In the genomic region with DNA sequence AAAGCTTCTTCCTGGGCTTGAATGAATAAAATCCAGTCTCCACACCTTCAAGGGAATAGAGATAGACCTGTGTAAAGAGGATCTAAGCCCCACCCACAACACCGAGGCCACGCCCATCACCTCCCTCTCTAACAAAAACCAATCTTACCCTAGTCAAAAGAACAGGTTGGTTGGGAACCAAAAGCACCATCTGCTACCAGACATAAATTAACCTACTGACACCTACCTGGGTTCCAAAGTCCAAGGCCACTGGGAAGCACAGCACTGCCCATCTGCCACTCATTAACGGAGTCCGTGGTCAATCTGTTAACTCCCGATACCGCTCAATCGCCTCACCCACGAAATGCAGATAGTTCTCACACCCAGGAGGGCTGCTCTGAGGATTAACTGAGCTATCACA, we compare ENCODE assay signal across 13 mouse cellular contexts. TPM values are rescaled to one million over a fixed set of nuclear protein-coding genes. Genes with fewer than 3 reads are reported as not detected.
DNase-seq lines count a peak whose midpoint lies in the region; ATAC-seq and TF ChIP-seq lines count a peak whose summit lies in the region.
"Had no signal": no experiment of that assay in that cellular context is flagged by ENCODE, and none has a peak within 500 bp of the region (broad histone marks: within the 10 kb centered on the region; RNA-seq: fewer than 3 reads in every experiment).

No protein-coding gene starts in this region.

- peak; percentile 43; the same call in 1 of the 2 replicates for ATAC-seq in liver, embryonic 11.5 days (replicated peaks; ENCODE audit: low FRiP score)
- no peak for ATAC-seq in erythroid progenitor cell, adult 5-6 weeks (replicated peaks; ENCODE audit: low FRiP score, poor library complexity, severe bottlenecking)
- no peak for ATAC-seq in frontal cortex, adult (ENCODE audit: low TSS enrichment)
- no peak for ATAC-seq in neural tube, embryonic 15.5 days (ENCODE audit: low FRiP score)
- ATAC-seq: forebrain, embryonic 15.5 days had no signal

- TF ChIP-seq CTCF in kidney, adult 2 months (conservative IDR thresholded peaks at IDR 0.05; ENCODE audit: insufficient read depth, insufficient read length, low read depth, low read length), result no peak
- TF ChIP-seq CTCF in left cerebral cortex, adult 2 months (IDR thresholded peaks at IDR 0.05), result no peak

- no peak overlapping the region for H3K4me3 ChIP-seq in kidney, adult 2 months (ENCODE audit: insufficient read depth, low read depth, low read length)
- no peak overlapping the region for H3K4me3 ChIP-seq in liver, embryonic 11.5 days (ENCODE audit: low read depth, low read length)
- H3K4me3 ChIP-seq in left cerebral cortex, adult 2 months, result no peak overlapping the region
- no peak overlapping the region for H3K4me3 ChIP-seq in neural tube, embryonic 15.5 days (replicated peaks)
- H3K4me3 ChIP-seq: forebrain, embryonic 15.5 days; hindbrain, embryonic 15.5 days; limb, embryonic 12.5 days; midbrain, embryonic 12.5 days had no signal

- intact Hi-C loops in left cerebral cortex, adult 2 months (cut with DNase I), result no loop called here

- peak overlapping the region; percentile 21; the same call in 1 of the 2 replicates for H3K4me2 ChIP-seq in liver, embryonic 11.5 days
- no peak overlapping the region for H3K4me2 ChIP-seq in neural tube, embryonic 15.5 days
- H3K4me2 ChIP-seq: forebrain, embryonic 15.5 days; hindbrain, embryonic 15.5 days; limb, embryonic 12.5 days; midbrain, embryonic 12.5 days had no signal

- WGBS in kidney, adult 2 months, result 48% methylated on average over 8 of the region's 8 CpGs
- 34% methylated on average over 8 of the region's 8 CpGs for WGBS in liver, embryonic 11.5 days
- 57% methylated on average over 8 of the region's 8 CpGs for WGBS in neural tube, embryonic 15.5 days

- no peaks in the 10 kb centered on the region for H3K36me3 ChIP-seq in kidney, adult 2 months (ENCODE audit: control insufficient read depth, insufficient read depth, low read length)
- no peaks in the 10 kb centered on the region for H3K36me3 ChIP-seq in liver, embryonic 11.5 days (ENCODE audit: control insufficient read depth, insufficient read depth, low read length)
- H3K36me3 ChIP-seq in neural tube, embryonic 15.5 days, result no peaks in the 10 kb centered on the region
- H3K36me3 ChIP-seq: forebrain, embryonic 15.5 days; hindbrain, embryonic 15.5 days; limb, embryonic 12.5 days; midbrain, embryonic 12.5 days had no signal

- H3K27ac ChIP-seq in kidney, adult 2 months (ENCODE audit: insufficient read depth, low read depth, low read length), result peak overlapping the region; percentile 59; the same call in 1 of the 2 replicates
- H3K27ac ChIP-seq in liver, embryonic 11.5 days (ENCODE audit: low read depth, low read length), result no peak overlapping the region
- no peak overlapping the region for H3K27ac ChIP-seq in left cerebral cortex, adult 2 months
- H3K27ac ChIP-seq in neural tube, embryonic 15.5 days (replicated peaks), result no peak overlapping the region
- H3K27ac ChIP-seq: forebrain, embryonic 15.5 days; hindbrain, embryonic 15.5 days; limb, embryonic 12.5 days; midbrain, embryonic 12.5 days had no signal

- no peaks in the 10 kb centered on the region; the same call in 1 of the 2 replicates for H3K4me1 ChIP-seq in kidney, adult 2 months (ENCODE audit: control insufficient read depth, insufficient read depth, low read length)
- H3K4me1 ChIP-seq in liver, embryonic 11.5 days (replicated peaks; ENCODE audit: control insufficient read depth, insufficient read depth, low read length), result no peaks in the 10 kb centered on the region
- H3K4me1 ChIP-seq in neural tube, embryonic 15.5 days, result no peaks in the 10 kb centered on the region
- H3K4me1 ChIP-seq: forebrain, embryonic 15.5 days; hindbrain, embryonic 15.5 days had no signal

- DNase-seq in ZHBTc4 (ENCODE audit: low read depth, low spot score), result peak; percentile 58
- DNase-seq in cerebellum, adult 8-10 months, result peak; percentile 66
- DNase-seq in kidney, adult 2 months, result peak; percentile 94
- no peak for DNase-seq in liver, embryonic 11.5 days (ENCODE audit: low spot score)
- DNase-seq in left cerebral cortex, adult 2 months (ENCODE audit: extremely low spot score in 1 of 2, low spot score in 2 of 2), result no peak

- H3K9me3 ChIP-seq in liver, embryonic 11.5 days (ENCODE audit: control insufficient read depth, low read length), result no peaks in the 10 kb centered on the region
- no peaks in the 10 kb centered on the region for H3K9me3 ChIP-seq in neural tube, embryonic 15.5 days (replicated peaks)
- H3K9me3 ChIP-seq: forebrain, embryonic 15.5 days; hindbrain, embryonic 15.5 days; limb, embryonic 12.5 days; midbrain, embryonic 12.5 days had no signal

- no peaks in the 10 kb centered on the region for H3K27me3 ChIP-seq in kidney, adult 2 months (replicated peaks; ENCODE audit: control insufficient read depth, insufficient read depth, low read length)
- no peaks in the 10 kb centered on the region for H3K27me3 ChIP-seq in liver, embryonic 11.5 days (replicated peaks; ENCODE audit: control insufficient read depth, insufficient read depth, low read length)
- H3K27me3 ChIP-seq in neural tube, embryonic 15.5 days (replicated peaks), result no peaks in the 10 kb centered on the region
- H3K27me3 ChIP-seq: forebrain, embryonic 15.5 days; hindbrain, embryonic 15.5 days; limb, embryonic 12.5 days; midbrain, embryonic 12.5 days had no signal

- no peak for TF ChIP-seq POLR2A in kidney, adult 2 months (IDR thresholded peaks at IDR 0.05; ENCODE audit: low read depth, low read length)

- H3K9ac ChIP-seq in liver, embryonic 11.5 days (ENCODE audit: low read depth, low read length), result no peak overlapping the region
- no peak overlapping the region for H3K9ac ChIP-seq in neural tube, embryonic 15.5 days (replicated peaks)
- H3K9ac ChIP-seq: forebrain, embryonic 15.5 days; hindbrain, embryonic 15.5 days; limb, embryonic 12.5 days; midbrain, embryonic 12.5 days had no signal

RNA-seq across cellular contexts. Expression of a gene that starts 23.4 kb away (rescaled TPM):
- 2.1 and 3.0 TPM in 2 replicates for polyA plus RNA-seq in kidney, adult 2 months (2012; rRNA removed)
- 0.14 TPM in 1 of 2 replicates, not detected in the other for polyA plus RNA-seq in liver, embryonic 11.5 days (2014; fragmentation: Nextera tagmentation; extraction: Ambion mirVana)
- total RNA-seq in erythroid progenitor cell, adult 5-6 weeks (2015; ENCODE audit: low replicate concordance), result not detected in 2 replicates
- total RNA-seq in erythroid progenitor cell, adult 5-6 weeks (2017; ENCODE audit: low replicate concordance), result not detected in 2 replicates
- 10 to 100 TPM; 10.5 to 11.6 TPM for total RNA-seq in left cerebral cortex, adult 2 months (2021)
- polyA plus RNA-seq in neural tube, embryonic 15.5 days (2015; fragmentation: Nextera tagmentation; extraction: Ambion mirVana), result 0.11 TPM in 1 of 2 replicates, not detected in the other
- total RNA-seq: gastrocnemius, postnatal 4 days had no signal
- polyA plus RNA-seq: forebrain, embryonic 15.5 days; hindbrain, embryonic 15.5 days; midbrain, embryonic 12.5 days had no signal

RNA-seq across cellular contexts. Expression of a gene that starts 37.9 kb away (rescaled TPM):
- polyA plus RNA-seq in kidney, adult 2 months (2012; rRNA removed), result 40.9 and 47.2 TPM in 2 replicates
- 168 and 171 TPM in 2 replicates for polyA plus RNA-seq in liver, embryonic 11.5 days (2014; fragmentation: Nextera tagmentation; extraction: Ambion mirVana)
- 93.7 and 130 TPM in 2 replicates for total RNA-seq in erythroid progenitor cell, adult 5-6 weeks (2015; ENCODE audit: low replicate concordance)
- total RNA-seq in erythroid progenitor cell, adult 5-6 weeks (2017; ENCODE audit: low replicate concordance), result 86.1 and 115 TPM in 2 replicates
- total RNA-seq in left cerebral cortex, adult 2 months (2021), result 10 to 100 TPM; 77.4 to 87.4 TPM
- polyA plus RNA-seq in neural tube, embryonic 15.5 days (2015; fragmentation: Nextera tagmentation; extraction: Ambion mirVana), result 74.4 and 93.8 TPM in 2 replicates

RNA-seq across cellular contexts. Expression of a gene that starts 38.1 kb away (rescaled TPM):
- 6.3 and 8.1 TPM in 2 replicates for polyA plus RNA-seq in kidney, adult 2 months (2012; rRNA removed)
- 26.0 and 26.6 TPM in 2 replicates for polyA plus RNA-seq in liver, embryonic 11.5 days (2014; fragmentation: Nextera tagmentation; extraction: Ambion mirVana)
- 4.2 and 5.4 TPM in 2 replicates for total RNA-seq in erythroid progenitor cell, adult 5-6 weeks (2015; ENCODE audit: low replicate concordance)
- 1.4 and 3.2 TPM in 2 replicates for total RNA-seq in erythroid progenitor cell, adult 5-6 weeks (2017; ENCODE audit: low replicate concordance)
- 1 to 10 TPM; 5.4 to 5.7 TPM for total RNA-seq in left cerebral cortex, adult 2 months (2021)
- polyA plus RNA-seq in neural tube, embryonic 15.5 days (2015; fragmentation: Nextera tagmentation; extraction: Ambion mirVana), result 13.3 and 15.5 TPM in 2 replicates

Comparison
In these comparisons a context has a peak if more than half of its experiments do, and no peak if none do; other contexts are left out.
1. DNase-seq: peak in ZHBTc4 (single experiment), cerebellum, adult 8-10 months (single experiment) and kidney, adult 2 months (single experiment); none in liver, embryonic 11.5 days (single experiment) and left cerebral cortex, adult 2 months (0 of 2).